Mouse (Mus musculus): Measurements from ENCODE around the gene Arid5b.

DNA sequence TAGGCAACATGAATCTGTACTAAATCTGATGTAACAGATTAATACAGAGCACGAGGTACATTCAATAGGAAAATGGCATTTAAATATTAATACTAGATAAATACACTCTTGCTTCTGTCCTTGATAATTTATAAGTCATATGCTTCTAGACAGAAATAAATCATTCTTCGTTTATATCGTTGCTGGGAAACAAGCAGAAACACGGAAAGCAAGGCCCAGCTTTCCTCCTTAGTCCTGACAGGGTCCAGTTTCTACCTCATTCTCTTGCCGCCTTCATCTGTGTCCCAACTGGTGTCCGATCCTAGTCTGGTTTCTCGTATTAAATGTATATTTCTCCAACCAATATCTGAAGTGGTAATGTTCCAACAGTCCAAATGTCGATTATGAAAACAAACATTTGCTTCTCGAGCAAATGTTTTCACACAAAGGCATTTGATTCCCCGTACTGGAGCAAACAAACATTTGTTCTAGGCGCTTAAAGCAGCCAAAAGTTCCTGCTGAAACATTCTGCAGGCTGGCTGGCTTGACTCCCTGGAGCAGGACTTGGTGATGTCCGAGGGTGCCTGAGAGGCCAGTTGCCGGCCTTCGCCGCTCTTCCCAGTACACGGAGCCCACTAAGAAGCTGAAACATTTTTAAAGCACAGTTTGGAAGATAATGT, 217.8 kb downstream of the Arid5b start:
- TF ChIP-seq CTCF (IDR thresholded peaks at IDR 0.05; ENCODE audit: low read depth) (no peak), EP300 (IDR thresholded peaks at IDR 0.05; ENCODE audit: low read depth) (no peak)

Measured in liver, embryonic 14.5 days (tissue).